Mouse (Mus musculus): ENCODE data around the gene Btbd6.

The Btbd6 gene

DNA sequence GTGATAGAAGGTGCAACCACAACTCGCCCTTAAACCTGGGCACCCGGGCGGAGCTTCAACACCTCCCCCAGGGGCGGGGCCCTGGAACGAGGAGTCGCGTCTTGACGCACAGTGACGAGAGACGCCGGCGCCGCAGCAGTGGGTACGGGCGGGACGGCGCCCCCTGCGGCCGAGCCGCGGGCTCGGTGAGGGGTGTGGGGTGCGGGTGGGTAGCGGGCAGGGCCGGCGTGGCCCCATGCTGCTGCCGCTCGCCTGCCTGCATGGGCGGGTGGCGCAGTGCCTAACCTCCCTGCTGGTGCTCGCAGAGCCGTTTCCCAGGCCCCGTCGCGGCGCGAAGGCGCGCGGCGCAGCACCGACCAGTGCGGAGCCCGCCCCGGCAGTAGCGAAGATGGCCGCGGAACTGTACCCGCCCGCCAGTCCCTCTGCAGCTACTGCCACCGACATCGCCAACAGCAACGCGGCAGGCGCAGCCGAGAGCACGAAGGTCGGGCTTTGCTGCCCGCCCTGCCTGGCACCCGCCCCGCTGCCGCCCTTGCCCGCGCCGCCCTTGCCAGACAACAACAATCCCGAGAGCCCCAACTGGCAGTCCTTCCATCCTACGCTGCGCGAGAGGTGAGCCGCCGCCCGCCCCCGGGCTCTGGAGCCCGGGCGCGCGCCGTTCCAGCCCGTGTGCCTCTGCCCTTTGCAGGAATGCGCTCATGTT lies at the start of gene Btbd6:
TSS of gene Btbd6 (plus strand) at position 112 of the 703 bp plus-strand sequence.
- DNase-seq (ENCODE audit: low spot score): no peak

DNA sequence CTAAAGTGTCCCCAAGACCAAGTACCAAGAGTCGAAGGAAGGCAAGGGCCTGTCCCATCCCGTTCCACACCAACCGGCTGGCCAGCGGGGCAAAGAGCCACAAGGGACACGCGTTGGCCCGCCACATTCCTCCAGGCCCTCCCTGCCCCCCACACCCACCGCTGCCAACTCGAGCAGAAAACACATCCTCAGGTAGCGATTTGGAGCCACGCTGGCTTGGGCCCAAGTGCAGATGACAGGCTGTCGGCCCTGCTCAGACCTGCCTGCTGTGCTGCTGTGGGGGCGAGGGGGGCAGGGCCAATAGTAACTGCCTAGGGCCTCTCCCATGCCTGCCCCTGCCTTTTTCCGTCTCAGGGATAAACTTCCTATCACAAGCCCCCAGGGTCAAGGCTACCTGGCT lies 49.0 kb upstream of the Btbd6 start:
- DNase-seq (ENCODE audit: low spot score): no peak

DNA sequence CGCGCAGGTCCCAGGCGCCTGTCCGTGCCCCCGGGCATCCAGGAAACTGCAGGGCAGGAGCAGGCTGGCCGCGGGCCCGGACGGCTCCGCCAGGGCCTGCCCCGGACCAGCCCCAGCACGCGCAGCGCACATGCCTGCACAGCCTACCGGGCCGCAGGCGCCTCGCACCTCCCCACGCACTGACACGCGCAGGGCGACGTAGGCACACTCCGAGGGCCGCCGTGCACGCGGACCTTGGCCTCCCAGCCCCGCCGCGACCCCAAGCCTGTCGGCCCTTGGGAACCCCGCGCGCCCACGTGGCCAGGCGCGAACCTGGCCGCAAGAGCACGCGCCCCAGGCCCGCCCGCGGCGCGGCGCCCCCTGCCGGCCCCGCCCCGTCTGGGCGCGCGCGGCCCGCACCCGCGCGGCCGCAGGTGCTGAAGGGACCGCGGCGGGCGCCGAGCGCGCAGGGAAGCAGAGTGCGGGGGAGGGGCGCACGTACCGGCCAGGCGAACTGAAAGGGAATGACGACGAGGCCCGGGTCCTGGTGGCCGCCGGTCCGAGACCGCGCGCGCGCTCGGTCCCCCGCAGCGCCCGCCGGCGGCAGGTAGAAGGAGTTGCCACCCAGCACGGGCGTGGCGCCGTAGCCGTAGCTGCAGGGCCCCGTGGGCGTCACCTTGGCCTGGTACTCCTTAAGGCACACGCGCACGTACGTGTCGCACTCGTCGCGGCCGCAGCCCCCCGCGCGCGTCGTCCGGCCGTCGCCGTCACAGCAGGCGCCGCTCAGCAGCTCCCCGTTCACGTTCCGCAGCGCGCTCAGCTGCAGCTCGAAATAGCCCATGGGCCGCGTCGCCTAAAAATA lies 47.7 kb upstream of the Btbd6 start:
- peak; percentile 62 for DNase-seq (ENCODE audit: low spot score)

DNA sequence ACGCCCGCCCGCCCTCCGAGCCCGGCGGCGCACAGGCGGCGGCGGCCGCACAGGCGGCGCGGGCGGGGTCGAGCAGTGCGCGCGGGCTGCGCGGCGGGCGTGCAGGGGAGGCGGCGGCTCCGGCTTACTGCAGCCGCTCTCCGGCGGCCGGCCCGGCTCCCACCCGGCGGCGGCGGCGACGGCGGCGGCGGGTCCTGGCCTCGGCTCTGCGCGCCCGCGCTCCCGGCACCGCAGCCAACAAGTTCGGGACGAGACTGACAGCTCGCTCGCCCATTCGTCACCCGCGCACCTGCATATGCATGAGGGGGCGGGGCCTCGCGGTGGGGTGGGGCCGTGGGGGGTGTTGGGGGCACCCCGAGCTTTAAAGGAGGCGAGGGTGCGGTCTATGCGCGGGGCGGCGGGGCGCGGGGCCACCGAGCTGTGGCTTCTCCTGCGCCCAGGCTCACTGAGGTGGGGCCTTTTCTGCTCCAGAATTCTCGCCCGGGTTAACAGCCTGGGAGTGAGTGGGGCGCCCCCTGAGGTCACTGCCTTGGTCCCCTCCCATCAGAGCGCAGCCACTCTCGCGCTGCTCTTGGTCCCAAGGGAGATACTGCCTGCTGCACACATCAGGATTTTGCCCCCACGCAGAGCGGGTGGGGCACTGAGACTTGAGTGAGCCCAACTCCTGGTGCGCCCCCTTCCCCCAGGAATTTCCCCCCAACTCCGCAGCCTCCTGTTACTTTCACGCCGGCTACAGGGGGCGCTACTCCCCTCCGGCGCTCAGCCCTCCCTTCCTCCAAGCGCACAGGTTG lies 46.5 kb upstream of the Btbd6 start, which contains the start of gene Jag2:
TSS of gene Jag2 (minus strand) at position 215 of the 791 bp plus-strand sequence.
- peak; percentile 73 for DNase-seq (ENCODE audit: low spot score)

DNA sequence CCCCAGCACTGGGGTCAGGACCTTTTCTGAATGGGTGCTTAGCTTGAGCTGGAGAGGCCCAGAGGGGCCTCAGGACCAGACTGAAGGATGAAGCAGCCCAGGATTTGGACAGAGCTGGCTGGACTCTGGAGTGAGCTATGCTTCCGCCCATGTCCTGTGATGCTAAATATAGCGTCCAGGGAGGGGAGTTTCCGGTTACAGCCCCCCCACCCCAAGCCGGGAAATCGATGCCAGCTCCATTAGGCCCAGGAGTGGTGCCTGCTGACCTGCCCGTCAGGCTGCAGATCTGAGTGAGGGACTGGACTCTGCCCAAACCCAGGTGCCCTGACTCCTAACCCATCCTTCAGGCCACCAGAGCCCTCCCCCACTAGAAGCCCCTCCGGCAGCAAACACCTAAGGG lies 43.6 kb upstream of the Btbd6 start:
- DNase-seq (ENCODE audit: low spot score): no peak

DNA sequence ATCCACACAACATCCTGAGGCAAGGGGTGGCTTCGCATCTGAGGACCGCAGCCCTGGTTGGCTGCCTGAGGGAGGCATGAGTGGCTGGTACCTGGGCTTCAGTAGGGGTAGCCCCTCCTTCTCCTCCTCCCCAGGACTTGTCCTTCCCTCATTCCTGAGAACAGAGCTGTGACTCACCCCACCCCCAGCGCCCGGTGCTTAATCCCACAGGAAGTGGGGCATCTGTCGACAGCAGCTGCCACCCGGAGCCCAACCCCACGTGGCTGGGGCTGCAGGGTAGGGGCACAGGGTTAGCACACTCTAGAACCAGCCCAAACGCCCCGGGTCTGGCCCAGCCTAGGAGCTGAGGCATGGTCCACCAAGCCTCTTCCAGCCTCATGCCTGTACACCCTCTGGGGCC lies 38.4 kb upstream of the Btbd6 start:
- DNase-seq (ENCODE audit: low spot score): peak; percentile 70

DNA sequence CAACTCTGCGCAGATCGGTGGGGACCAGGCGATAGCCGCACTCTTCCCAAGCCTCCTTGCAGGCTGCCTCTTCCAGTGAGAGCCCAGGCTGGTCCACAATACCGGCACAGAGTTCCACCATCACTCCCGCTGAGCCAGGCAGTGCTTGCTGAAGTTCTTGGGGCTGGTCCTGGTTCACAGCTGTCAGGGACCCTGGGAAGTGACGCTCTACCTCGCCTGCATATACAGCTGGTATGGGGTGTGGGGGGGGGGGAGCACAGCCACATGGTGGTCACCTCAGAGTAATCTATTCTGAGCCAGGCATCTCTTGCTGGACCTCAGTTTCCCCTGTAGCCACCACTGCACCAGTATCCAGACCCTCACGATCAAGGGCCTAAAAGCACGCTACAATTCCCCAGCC lies 37.9 kb upstream of the Btbd6 start:
- no peak for DNase-seq (ENCODE audit: low spot score)

DNA sequence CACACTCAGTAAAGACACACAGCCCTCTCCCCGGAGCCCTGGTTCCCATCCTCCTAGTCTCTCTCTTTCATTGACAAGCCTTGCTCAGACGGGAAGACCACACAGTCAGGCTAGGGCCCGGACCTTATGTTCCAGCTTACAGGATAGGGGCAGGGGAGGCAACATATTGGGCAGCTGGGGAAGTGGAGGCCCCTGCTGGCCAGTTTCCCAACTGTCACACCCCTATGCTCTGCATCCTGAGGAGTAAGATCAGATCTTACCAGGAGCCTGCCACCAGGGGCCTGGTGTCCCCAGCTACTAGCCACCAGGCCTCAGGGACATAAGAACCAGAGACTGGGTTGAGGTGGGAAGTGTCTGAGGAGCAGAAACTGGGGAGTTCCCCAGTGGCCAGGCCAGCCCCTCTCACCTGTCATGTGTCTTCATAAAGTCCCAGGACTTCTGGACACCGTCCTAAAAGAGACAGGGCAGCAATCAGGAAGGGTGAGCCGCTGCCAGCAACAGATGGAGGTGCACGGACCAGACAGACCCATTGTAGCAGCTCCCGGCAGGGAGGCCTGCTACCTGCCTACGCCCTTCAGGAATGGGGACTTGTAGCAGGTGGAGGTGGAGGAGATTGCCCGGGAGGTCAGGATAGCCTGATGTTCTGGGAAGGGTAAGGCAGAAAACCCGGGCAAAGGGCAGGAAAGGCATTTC lies 37.3 kb upstream of the Btbd6 start:
- DNase-seq (ENCODE audit: low spot score): peak; percentile 64

DNA sequence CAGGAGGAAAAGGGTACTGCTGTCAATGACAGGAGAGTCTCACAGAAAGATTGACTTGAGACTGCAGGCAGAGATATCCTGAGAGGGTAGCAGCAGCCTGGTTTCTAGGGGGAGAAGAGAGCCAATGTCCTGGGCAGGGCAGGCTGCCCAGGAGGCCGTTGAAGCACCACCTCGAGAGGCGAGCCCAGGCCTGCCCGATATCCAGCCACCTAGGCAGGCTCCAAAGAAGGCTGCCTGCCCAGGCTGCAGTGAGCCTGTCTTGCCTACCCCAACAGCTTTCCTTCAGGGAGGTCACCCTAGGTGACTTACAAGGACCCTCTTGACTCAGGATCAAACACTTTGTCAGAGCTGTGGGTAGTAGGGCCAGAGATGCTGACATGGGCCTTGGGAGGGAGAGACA lies 36.0 kb upstream of the Btbd6 start:
- no peak for DNase-seq (ENCODE audit: low spot score)

DNA sequence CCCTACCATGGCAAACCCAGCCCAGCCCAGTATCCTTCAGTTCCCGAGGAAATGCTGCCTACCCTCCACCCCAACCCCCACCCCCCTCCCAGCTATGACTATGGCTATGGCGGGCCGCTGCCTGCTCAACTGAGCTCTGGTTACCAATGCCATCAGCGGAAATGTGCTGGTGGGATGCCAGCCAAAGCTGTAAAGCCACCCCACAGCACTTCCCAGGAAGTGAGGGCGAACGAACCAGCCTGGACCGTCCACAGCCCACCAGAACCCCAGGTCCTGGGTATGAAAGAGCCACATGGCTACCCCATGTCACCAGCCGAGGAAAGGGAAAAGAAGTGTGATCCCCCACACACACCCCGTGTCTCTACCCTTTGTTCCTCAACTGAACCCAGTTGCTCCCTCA lies 35.6 kb upstream of the Btbd6 start:
- no peak for DNase-seq (ENCODE audit: low spot score)

DNA sequence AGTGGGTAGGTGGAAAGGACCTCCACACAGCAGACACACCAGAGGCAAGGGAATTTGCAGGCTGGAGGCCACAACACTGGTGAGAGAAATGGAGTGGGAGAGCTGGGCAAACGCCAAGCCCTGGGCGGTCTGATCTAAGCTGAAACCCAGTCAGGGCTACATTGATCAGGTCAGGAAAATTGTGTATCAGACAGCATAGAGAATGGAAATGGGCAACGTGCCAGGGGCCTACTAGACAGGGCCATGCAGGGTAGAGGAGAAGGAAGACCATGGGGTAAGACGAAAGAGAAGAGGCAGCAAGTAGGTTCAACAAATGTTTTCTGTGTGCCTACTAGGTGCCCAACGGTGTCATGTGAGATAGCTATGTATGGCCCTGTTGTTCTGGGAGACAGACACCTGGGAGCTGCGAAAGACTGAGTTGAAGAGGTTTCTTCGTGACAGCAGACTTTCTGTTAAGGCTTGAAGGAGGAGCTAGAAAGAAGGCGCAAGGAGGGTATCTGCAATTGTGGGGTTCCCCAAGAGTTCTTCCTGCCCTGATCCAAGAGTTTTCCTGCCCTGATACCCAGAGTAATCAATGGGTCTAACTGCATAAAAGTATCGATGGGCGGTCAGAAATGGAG lies 35.0 kb upstream of the Btbd6 start:
- DNase-seq (ENCODE audit: low spot score): no peak

DNA sequence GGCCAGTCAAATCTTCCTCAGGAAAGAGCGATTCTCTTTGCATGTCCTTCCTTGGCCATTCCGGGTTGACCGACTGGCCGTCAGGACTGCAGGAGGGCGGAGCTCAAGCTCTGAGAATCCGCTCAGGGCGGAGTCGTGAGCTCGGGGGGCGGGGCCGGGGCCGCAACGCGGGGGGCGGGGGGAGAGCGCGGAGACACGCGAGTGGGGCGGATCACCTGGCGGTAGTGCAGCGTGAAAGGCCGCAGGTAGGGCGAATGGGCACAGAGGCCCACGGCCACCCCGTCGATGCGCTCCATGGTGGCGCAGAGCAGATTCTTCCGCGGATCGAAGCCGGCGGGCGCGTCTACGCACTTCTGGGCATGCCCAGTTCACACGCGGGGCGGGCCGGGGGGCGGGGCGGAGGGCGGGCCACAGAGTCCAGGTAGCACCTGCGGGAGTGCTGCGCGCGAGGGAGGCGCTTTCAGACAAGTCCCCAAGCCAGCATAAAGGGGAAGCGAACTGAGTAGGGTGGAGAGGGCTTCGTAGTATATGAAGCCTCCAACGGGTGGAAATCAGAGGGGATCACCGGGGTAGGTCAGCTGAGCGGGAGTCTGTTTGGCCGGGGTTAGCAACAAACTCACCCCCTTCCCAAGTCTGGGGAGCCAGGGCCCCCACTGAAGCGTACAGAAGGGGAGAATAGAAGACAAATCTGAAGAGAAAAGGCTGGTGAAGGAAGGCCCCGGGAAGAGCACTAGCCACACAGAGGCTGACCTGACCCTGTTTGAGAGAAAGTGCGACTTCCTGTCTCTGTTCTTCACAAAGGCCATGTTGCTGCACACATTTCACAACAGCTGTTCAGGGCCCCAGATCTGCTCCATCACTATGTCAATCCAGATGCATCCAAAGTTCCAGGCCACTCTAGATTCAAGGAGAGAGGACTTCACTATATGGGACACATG lies 34.2 kb upstream of the Btbd6 start, which contains the start of gene Nudt14:
TSS of gene Nudt14 (minus strand) at position 349 of the 938 bp plus-strand sequence.
- DNase-seq (ENCODE audit: low spot score): peak; percentile 78

DNA sequence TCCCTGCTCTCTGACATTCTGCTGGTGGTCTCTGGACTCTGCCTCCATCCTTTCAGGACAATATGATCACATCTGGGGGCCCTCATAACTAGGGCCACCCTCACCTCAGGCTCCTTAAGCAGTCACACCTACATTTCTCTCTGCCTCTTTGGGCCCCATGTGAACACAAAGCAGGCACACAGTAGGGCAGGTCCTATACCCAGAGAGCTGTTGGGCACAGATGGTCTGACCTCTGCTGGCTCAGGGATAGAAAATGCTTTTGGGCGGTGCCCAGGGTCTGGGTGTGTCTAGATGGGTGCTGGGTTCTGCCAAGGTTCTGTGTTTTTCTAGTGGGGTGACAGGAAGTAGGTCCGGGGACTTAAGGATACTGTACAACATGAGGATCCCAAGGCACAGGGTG lies 32.6 kb upstream of the Btbd6 start:
- DNase-seq (ENCODE audit: low spot score): no peak

DNA sequence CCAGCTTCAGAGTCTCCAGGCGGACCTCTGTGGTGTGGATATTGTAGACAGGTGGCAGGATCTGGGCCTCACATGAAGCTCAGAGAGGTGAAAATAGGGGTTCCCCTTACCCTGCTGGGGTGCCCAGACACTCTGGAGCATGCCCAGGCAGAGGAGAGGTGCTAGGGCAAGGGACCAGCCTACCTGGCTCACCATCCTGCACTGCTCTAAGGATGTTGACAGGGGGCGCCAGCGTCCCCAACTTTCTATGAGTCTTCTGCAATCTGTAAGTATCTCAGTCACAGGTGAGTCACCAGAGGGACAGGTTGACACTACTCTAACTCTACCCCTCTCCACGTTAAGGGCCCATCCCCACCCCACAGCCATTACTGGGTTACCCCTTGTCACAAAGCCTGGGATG lies 29.0 kb upstream of the Btbd6 start:
- no peak for DNase-seq (ENCODE audit: low spot score)

DNA sequence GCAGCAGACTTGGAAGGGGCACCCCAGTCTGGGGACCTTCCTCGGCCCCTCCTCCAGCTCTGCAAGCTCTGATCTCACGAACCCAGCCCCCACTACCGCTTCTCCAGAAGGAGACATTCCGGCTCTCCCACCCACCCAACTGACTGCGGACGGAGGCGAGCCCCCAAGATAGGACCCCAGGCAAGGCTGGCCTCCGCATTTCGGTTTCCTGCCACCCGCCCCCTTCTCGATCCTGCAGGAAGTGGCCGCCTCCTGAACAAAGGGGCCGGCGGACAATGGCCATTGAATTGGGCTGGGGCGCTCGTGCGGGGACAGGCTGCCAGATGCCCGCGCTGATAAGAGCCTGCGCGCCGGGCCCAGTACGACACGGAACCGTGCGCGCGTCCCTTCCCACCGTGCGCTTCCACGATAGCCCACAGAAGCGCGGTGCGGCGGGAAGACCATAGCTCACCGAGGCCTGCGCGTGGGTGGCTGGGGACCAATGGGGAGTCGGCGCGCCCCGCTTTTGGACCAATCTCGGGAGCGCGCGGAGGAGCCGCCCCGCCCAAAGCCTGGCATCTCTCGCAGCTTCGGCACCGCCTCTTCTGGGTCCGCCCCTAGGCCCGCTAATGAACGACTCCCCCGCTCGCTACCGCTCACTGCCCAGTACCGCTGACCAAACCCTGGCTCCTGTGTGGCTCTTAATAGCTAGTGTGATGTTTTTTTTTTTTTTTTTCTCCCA lies 26.1 kb upstream of the Btbd6 start:
- DNase-seq (ENCODE audit: low spot score): peak; percentile 84

DNA sequence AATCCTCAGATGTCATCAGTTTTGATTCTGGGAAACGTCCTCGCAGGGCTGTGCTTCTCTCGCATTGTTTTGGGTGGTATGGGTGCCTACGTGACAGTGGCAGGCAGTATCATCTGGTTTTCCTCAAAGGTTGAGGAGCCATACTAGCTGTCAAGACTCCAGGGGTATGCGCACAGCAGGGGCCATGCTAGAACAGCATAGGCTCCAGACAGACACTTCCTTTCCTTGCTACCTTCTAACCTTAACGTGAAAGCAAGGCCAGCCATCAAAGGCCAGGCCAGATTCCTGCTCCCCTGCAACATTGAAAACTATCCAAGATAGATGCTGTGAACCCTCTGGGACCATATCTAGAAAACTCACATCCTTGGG lies 25.5 kb upstream of the Btbd6 start:
- DNase-seq (ENCODE audit: low spot score): no peak

DNA sequence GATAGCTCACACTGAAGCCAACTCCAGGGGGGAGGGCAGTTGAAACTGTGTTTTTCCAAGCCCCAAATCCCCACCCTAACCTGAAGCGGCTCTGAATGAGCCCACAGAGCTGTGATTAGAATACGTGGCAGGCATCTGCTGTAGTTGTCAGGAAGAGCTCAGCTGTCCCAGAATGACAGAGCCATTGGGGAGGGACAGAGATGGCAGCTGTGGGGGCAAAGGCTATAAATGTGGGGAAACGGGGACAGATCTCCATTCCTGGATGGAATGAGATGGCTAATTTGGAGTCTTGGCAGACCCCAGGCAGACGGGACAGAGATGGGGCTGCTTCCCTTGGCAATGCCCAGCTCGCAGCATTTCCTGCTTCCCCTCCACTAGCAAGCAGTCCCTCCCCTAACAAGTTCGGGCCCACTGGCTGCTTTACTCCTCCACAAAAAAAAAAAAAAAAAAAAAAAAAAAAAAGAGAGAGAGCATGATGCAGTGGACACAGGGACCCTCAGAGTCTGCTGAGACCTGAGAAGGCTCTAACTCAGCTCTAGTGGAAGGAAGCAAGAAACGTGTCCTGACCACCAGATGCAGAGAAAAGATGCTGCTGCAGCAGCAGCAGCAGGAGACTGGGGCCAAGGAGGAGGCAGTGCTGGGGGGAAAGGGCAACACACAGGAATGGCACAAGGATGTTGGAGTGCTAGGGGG lies 25.0 kb upstream of the Btbd6 start:
- DNase-seq (ENCODE audit: low spot score): no peak

DNA sequence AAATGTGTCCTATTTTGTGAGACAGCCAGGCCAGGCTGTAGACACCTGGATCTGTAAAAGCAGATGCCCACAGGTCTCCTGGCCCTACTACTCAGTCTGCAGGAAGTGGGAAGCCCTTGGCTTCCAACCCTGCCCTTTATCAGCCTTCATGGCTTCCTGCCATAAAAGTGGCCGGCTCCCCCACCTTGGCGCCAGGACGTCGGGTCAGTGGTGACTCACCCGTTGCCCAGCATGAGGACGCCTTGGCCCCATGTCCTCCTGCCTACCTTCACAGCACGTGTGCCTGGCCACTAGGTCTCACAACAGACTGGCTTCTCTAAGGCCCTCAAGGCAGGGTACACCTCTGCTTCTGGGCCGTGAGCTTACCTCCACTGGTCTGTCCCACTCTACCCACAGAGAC lies 23.8 kb upstream of the Btbd6 start:
- DNase-seq (ENCODE audit: low spot score): peak; percentile 51

DNA sequence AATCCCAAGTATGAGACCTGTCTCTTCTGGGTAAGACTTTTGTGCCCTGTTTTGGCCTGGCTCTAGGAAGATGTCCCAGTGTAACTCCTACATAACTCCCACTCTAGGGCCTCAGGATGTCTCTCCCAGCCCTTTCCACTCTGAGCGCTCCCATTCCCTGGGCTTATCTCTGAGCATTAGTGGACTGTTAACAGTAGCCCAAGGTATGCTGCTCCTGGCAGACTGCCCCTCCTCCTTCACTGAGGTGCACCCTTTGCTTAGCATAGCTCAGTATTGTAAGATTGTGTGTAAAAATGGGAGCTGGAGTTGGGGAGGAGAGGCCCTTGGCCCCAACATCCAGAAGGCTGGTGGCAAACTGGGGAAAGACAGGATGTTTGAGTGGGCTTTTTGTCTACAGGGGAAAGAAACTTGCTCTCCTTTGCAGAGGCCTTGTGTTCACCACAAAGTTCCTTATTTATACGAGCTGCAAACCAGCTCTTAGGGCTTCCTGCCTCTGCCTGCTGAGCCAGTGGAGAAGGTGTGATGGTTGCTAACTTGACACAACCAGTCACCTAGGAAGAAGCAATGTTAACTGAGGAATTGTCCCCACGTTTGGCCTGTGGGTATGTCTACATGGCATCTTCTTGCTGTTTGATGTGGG lies 23.2 kb upstream of the Btbd6 start:
- DNase-seq (ENCODE audit: low spot score): no peak
